Mouse (Mus musculus) embryonic facial prominence, embryonic 13.5 days (tissue): ENCODE results near the gene Itpr3. TPM values are rescaled to one million over a fixed set of nuclear protein-coding genes. Genes with fewer than 3 reads are reported as not detected.

Experiments used
- ATAC-seq: fragments of 200-750 bp; cut with Nextera tagmentation; 2 replicates; pipeline ENCODE4 v1.8.0; 2017; ENCODE audit warnings: low read depth; ENCODE audit not compliant: insufficient number of reproducible peaks, insufficient read depth, low FRiP score, low TSS enrichment
- H3K27ac ChIP-seq: fragments of 300-500 bp; sonication (generic); 2 replicates; pipeline ENCODE4 v1.5.1; 2015; ENCODE audit warnings: moderate library complexity, mild to moderate bottlenecking, inconsistent platforms
- H3K27me3 ChIP-seq: fragments of 300-500 bp; sonication (generic); 2 replicates; pipeline ENCODE4 v1.6.1; 2015; ENCODE audit warnings: mild to moderate bottlenecking, inconsistent platforms
- H3K36me3 ChIP-seq: fragments of 300-500 bp; sonication (generic); 2 replicates; pipeline ENCODE4 v1.6.1; 2015; ENCODE audit warnings: mild to moderate bottlenecking, inconsistent platforms
- H3K4me1 ChIP-seq: fragments of 300-500 bp; sonication (generic); 2 replicates; pipeline ENCODE4 v1.6.1; 2015; ENCODE audit warnings: inconsistent platforms
- H3K4me2 ChIP-seq: fragments of 300-500 bp; sonication (generic); 2 replicates; pipeline ENCODE4 v1.6.1; 2015; ENCODE audit warnings: moderate library complexity, mild to moderate bottlenecking, inconsistent platforms
- H3K4me3 ChIP-seq: fragments of 300-500 bp; sonication (generic); 2 replicates; pipeline ENCODE4 v1.5.1; 2015; ENCODE audit warnings: mild to moderate bottlenecking, inconsistent platforms
- H3K9ac ChIP-seq: fragments of 300-500 bp; sonication (generic); 2 replicates; pipeline ENCODE4 v1.6.1; 2015; ENCODE audit warnings: mild to moderate bottlenecking, inconsistent platforms
- H3K9me3 ChIP-seq: fragments of 300-500 bp; sonication (generic); 2 replicates; pipeline ENCODE4 v1.6.1; 2016; ENCODE audit warnings: inconsistent platforms
- WGBS: fragments of 180-500 bp; shearing (Covaris S2); methylation state at CpG from one replicate; pipeline ENCODE4 v1.1.7; 2015; ENCODE audit warnings: mixed read lengths; 5-methylcytosine and 5-hydroxymethylcytosine counted together
- polyA plus RNA-seq: library from polyadenylated mRNA; unstranded; fragments of >200 nt; fragmentation: Nextera tagmentation; extraction: Ambion mirVana; gene quantifications from 2 replicates; pipeline ENCODE4 v1.2.1, GENCODE M21; 2015

Itpr3 gene
- polyA plus RNA-seq, 1 experiment from 2014 or later, result 3.8 TPM

GRCm38 (mm10) chr17:27151411-27151810, 94.3 kb downstream of the Itpr3 start:
- no peak overlapping the region for H3K4me2 ChIP-seq
- H3K27ac ChIP-seq, result no peak overlapping the region
- H3K27me3 ChIP-seq, result no peaks in the 10 kb centered on the region
- H3K9ac ChIP-seq, result no peak overlapping the region
- no peak overlapping the region for H3K4me3 ChIP-seq
- H3K4me1 ChIP-seq, result peaks cover 76% of the 10 kb centered on the region
- 71% methylated on average over 8 of the region's 8 CpGs for WGBS
- H3K9me3 ChIP-seq, result no peaks in the 10 kb centered on the region
- no peak for ATAC-seq
- no peaks in the 10 kb centered on the region for H3K36me3 ChIP-seq

GRCm38 (mm10) chr17:27152976-27153723, 96.0 kb downstream of the Itpr3 start:
- WGBS, result 59% methylated on average over 8 of the region's 8 CpGs
- Histone ChIP-seq H3K27ac (peak overlapping the region; percentile 18; the same call in 1 of the 2 replicates), H3K4me1 (peaks cover 69% of the 10 kb centered on the region)

GRCm38 (mm10) chr17:27153773-27154193, 96.7 kb downstream of the Itpr3 start:
- peak overlapping the region; percentile 18; the same call in 1 of the 2 replicates for H3K27ac ChIP-seq
- ATAC-seq, result no peak
- 41% methylated on average over 9 of the region's 9 CpGs for WGBS
- no peaks in the 10 kb centered on the region for H3K27me3 ChIP-seq
- H3K9me3 ChIP-seq, result no peaks in the 10 kb centered on the region
- H3K4me3 ChIP-seq, result no peak overlapping the region
- H3K4me1 ChIP-seq, result peaks cover 62% of the 10 kb centered on the region
- H3K4me2 ChIP-seq, result no peak overlapping the region
- H3K36me3 ChIP-seq, result no peaks in the 10 kb centered on the region
- H3K9ac ChIP-seq, result no peak overlapping the region

More at GRCm38 (mm10) chr17:27152976-27153723, 96.0 kb downstream of the Itpr3 start:
- H3K4me3 ChIP-seq, result no peak overlapping the region
- no peaks in the 10 kb centered on the region for H3K27me3 ChIP-seq
- ATAC-seq, result no peak
- H3K36me3 ChIP-seq, result no peaks in the 10 kb centered on the region
- H3K9ac ChIP-seq, result no peak overlapping the region
- H3K9me3 ChIP-seq, result no peaks in the 10 kb centered on the region
- no peak overlapping the region for H3K4me2 ChIP-seq

- Histone ChIP-seq H3K9ac (no peak overlapping the region), H3K36me3 (no peaks in the 10 kb centered on the region), H3K27me3 (no peaks in the 10 kb centered on the region), H3K4me2 (no peak overlapping the region), H3K9me3 (no peaks in the 10 kb centered on the region), H3K4me1 (peaks cover 58% of the 10 kb centered on the region), H3K27ac (0 out of 2 replicates have a peak overlapping the region, but pooled peaks have one; percentile 18), H3K4me3 (no peak overlapping the region)
- WGBS, result 88% methylated on average over 14 of the region's 14 CpGs
- no peak for ATAC-seq
Observed at GRCm38 (mm10) chr17:27154256-27154655, 97.2 kb downstream of the Itpr3 start.

- ATAC-seq, result no peak
- Histone ChIP-seq H3K9me3 (no peaks in the 10 kb centered on the region), H3K4me2 (no peak overlapping the region), H3K36me3 (no peaks in the 10 kb centered on the region), H3K4me1 (peaks cover 51% of the 10 kb centered on the region), H3K27me3 (no peaks in the 10 kb centered on the region), H3K27ac (0 out of 2 replicates have a peak overlapping the region, but pooled peaks have one; percentile 16), H3K9ac (no peak overlapping the region), H3K4me3 (no peak overlapping the region)
- 53% methylated on average over 6 of the region's 6 CpGs for WGBS
Observed at GRCm38 (mm10) chr17:27154881-27155280, 97.8 kb downstream of the Itpr3 start.

- ATAC-seq, result no peak
- H3K27me3 ChIP-seq, result no peaks in the 10 kb centered on the region
- H3K36me3 ChIP-seq, result no peaks in the 10 kb centered on the region
- H3K4me2 ChIP-seq, result no peak overlapping the region
- 69% methylated on average over 8 of the region's 8 CpGs for WGBS
- H3K9ac ChIP-seq, result no peak overlapping the region
- H3K4me1 ChIP-seq, result peaks cover 46% of the 10 kb centered on the region
- no peaks in the 10 kb centered on the region for H3K9me3 ChIP-seq
- H3K4me3 ChIP-seq, result no peak overlapping the region
- H3K27ac ChIP-seq, result no peak overlapping the region
Observed at GRCm38 (mm10) chr17:27155752-27156151, 98.6 kb downstream of the Itpr3 start.

- Histone ChIP-seq H3K4me2 (no peak overlapping the region), H3K36me3 (no peaks in the 10 kb centered on the region), H3K27me3 (no peaks in the 10 kb centered on the region), H3K9ac (no peak overlapping the region), H3K27ac (no peak overlapping the region), H3K9me3 (no peaks in the 10 kb centered on the region), H3K4me1 (peaks cover 33% of the 10 kb centered on the region), H3K4me3 (no peak overlapping the region)
- no peak for ATAC-seq
- 86% methylated on average over 6 of the region's 6 CpGs for WGBS
Observed at GRCm38 (mm10) chr17:27158439-27158838, 101.3 kb downstream of the Itpr3 start.

- Histone ChIP-seq H3K4me3 (no peak overlapping the region), H3K9me3 (no peaks in the 10 kb centered on the region), H3K4me2 (no peak overlapping the region), H3K27ac (no peak overlapping the region), H3K4me1 (peaks cover 26% of the 10 kb centered on the region), H3K9ac (no peak overlapping the region), H3K27me3 (no peaks in the 10 kb centered on the region), H3K36me3 (no peaks in the 10 kb centered on the region)
- ATAC-seq, result no peak
- WGBS, result 71% methylated on average over 7 of the region's 7 CpGs
Observed at GRCm38 (mm10) chr17:27159169-27159568, 102.1 kb downstream of the Itpr3 start.

GRCm38 (mm10) chr17:27160905-27161304, 103.8 kb downstream of the Itpr3 start:
- H3K9me3 ChIP-seq, result no peaks in the 10 kb centered on the region
- no peak overlapping the region for H3K27ac ChIP-seq
- no peaks in the 10 kb centered on the region for H3K27me3 ChIP-seq
- no peak overlapping the region for H3K4me2 ChIP-seq
- peaks cover 9% of the 10 kb centered on the region for H3K4me1 ChIP-seq
- ATAC-seq, result 0 out of 2 replicates have a peak, but pooled peaks have one; percentile 11
- H3K9ac ChIP-seq, result no peak overlapping the region
- 62% methylated on average over 4 of the region's 4 CpGs for WGBS
- no peak overlapping the region for H3K4me3 ChIP-seq
- no peaks in the 10 kb centered on the region for H3K36me3 ChIP-seq

- Histone ChIP-seq H3K27ac (no peak overlapping the region), H3K4me1 (peaks cover 26% of the 10 kb centered on the region), H3K4me3 (no peak overlapping the region), H3K9ac (no peak overlapping the region), H3K4me2 (no peak overlapping the region), H3K9me3 (no peaks in the 10 kb centered on the region), H3K27me3 (no peaks in the 10 kb centered on the region), H3K36me3 (no peaks in the 10 kb centered on the region)
- no peak for ATAC-seq
- WGBS, result 65% methylated on average over 8 of the region's 8 CpGs
Observed at GRCm38 (mm10) chr17:27165054-27165773, 108.1 kb downstream of the Itpr3 start.

- Histone ChIP-seq H3K36me3 (no peaks in the 10 kb centered on the region), H3K9me3 (no peaks in the 10 kb centered on the region), H3K4me1 (peaks cover 32% of the 10 kb centered on the region), H3K9ac (no peak overlapping the region), H3K27me3 (no peaks in the 10 kb centered on the region), H3K27ac (no peak overlapping the region), H3K4me2 (no peak overlapping the region), H3K4me3 (no peak overlapping the region)
- 70% methylated on average over 6 of the region's 6 CpGs for WGBS
- no peak for ATAC-seq
Observed at GRCm38 (mm10) chr17:27166901-27167300, 109.8 kb downstream of the Itpr3 start.

- Histone ChIP-seq H3K27ac (peak within 1 kb of the TSS; percentile 91; the same call in 1 of the 2 replicates), H3K27me3 (no peaks in the 10 kb centered on the region), H3K9me3 (no peaks in the 10 kb centered on the region), H3K4me3 (no peak within 1 kb of the TSS), H3K36me3 (no peaks in the 10 kb centered on the region), H3K4me2 (no peak within 1 kb of the TSS), H3K9ac (no peak within 1 kb of the TSS), H3K4me1 (peaks cover 32% of the 10 kb centered on the region)
- ATAC-seq, result no peak
- WGBS, result 53% methylated on average over 4 of the region's 4 CpGs
Observed at GRCm38 (mm10) chr17:27167545-27167944, 110.4 kb downstream of the Itpr3 start, which contains the start of gene Ip6k3. Ip6k3 (minus strand) TSS chr17:27167795.
